Mouse (Mus musculus) heart, adult 18-20 months (tissue): ENCODE measurements around the gene Krtap3-1. TPM values are rescaled to one million over a fixed set of nuclear protein-coding genes. Genes with fewer than 3 reads are reported as not detected.

Experiments
- DNase-seq, 2 experiments: peaks; one replicate each; pipeline ENCODE4 v3.0.0; 2021 to 2022; ENCODE audit warnings: mixed read lengths in 1 of 2
- total RNA-seq, 2 experiments: library from RNA; stranded (reverse); gene quantifications; 2 replicates each; pipeline ENCODE4 v1.2.3; 2021

Gene Krtap3-1
- total RNA-seq, 2 experiments from 2014 or later, result not detected

- no peak for DNase-seq
Measured at GRCm38 (mm10) chr11:99521288-99521860, 45.1 kb downstream of the Krtap3-1 start, which contains the start of gene Krt39. TSS of gene Krt39 (minus strand) at chr11:99521338.

Other genes with a start within 250 kb of the Krtap3-1 start
- gene Krt25, start 243.7 kb downstream of the Krtap3-1 start, total RNA-seq, result not detected
- gene Krt26, start 228.7 kb downstream of the Krtap3-1 start, total RNA-seq, result not detected
- gene Krt27, start 215.5 kb downstream of the Krtap3-1 start, total RNA-seq, result not detected
- gene Krt28, start 191.7 kb downstream of the Krtap3-1 start, total RNA-seq, result not detected
- gene Krt10, start 177.3 kb downstream of the Krtap3-1 start, total RNA-seq, result 1 to 10 TPM; 4.1 to 5.1 TPM
- gene Krt12, start 144.4 kb downstream of the Krtap3-1 start, total RNA-seq, result not detected
- gene Krt20, start 128.5 kb downstream of the Krtap3-1 start, total RNA-seq, result not detected
- gene Krt23, start 73.5 kb downstream of the Krtap3-1 start, total RNA-seq, result under 1 TPM in 1 of 2 experiments, not detected in 1; 0.31 TPM
- gene Krt39, start 45.3 kb downstream of the Krtap3-1 start, total RNA-seq, result not detected
- gene Krt40, start 23.5 kb downstream of the Krtap3-1 start, total RNA-seq, result not detected
- not detected for gene Krtap3-3, start 15.8 kb downstream of the Krtap3-1 start, total RNA-seq
- not detected for gene Krtap3-2, start 9.8 kb downstream of the Krtap3-1 start, total RNA-seq
- not detected for gene Gm11939, start 7.2 kb downstream of the Krtap3-1 start, total RNA-seq
- gene Krtap1-5, start 14.4 kb upstream of the Krtap3-1 start, total RNA-seq, result not detected
- gene Krtap1-4, start 17.0 kb upstream of the Krtap3-1 start, total RNA-seq, result not detected
- gene Krtap1-3, start 24.7 kb upstream of the Krtap3-1 start, total RNA-seq, result not detected
- not detected for gene Krtap9-3, start 31.5 kb upstream of the Krtap3-1 start, total RNA-seq
- not detected for gene Gm11938, start 36.7 kb upstream of the Krtap3-1 start, total RNA-seq
- not detected for gene Gm11937, start 43.6 kb upstream of the Krtap3-1 start, total RNA-seq
- gene Krtap2-4, start 48.2 kb upstream of the Krtap3-1 start, total RNA-seq, result not detected
- not detected for gene Gm11562, start 53.8 kb upstream of the Krtap3-1 start, total RNA-seq
- not detected for gene Krtap4-1, start 61.6 kb upstream of the Krtap3-1 start, total RNA-seq
- gene Krtap4-2, start 68.5 kb upstream of the Krtap3-1 start, total RNA-seq, result not detected
- gene Krtap4-7, start 77.5 kb upstream of the Krtap3-1 start, total RNA-seq, result not detected
- gene Gm11555, start 83.6 kb upstream of the Krtap3-1 start, total RNA-seq, result not detected
- gene Gm11563, start 92.3 kb upstream of the Krtap3-1 start, total RNA-seq, result not detected
- not detected for gene Krtap4-6, start 99.3 kb upstream of the Krtap3-1 start, total RNA-seq
- not detected for gene Gm14190, start 124.1 kb upstream of the Krtap3-1 start, total RNA-seq
- gene Gm14180, start 167.7 kb upstream of the Krtap3-1 start, total RNA-seq, result not detected
- not detected for gene Gm11595, start 206.3 kb upstream of the Krtap3-1 start, total RNA-seq
- gene Krtap4-8, start 214.1 kb upstream of the Krtap3-1 start, total RNA-seq, result not detected
- gene Krtap4-9, start 218.6 kb upstream of the Krtap3-1 start, total RNA-seq, result not detected
- gene Gm11596, start 226.8 kb upstream of the Krtap3-1 start, total RNA-seq, result not detected
- gene Gm11569, start 232.3 kb upstream of the Krtap3-1 start, total RNA-seq, result not detected
- gene Gm11554, start 237.8 kb upstream of the Krtap3-1 start, total RNA-seq, result not detected
- gene Krtap4-13, start 243.3 kb upstream of the Krtap3-1 start, total RNA-seq, result not detected
- gene Gm11564, start 249.0 kb upstream of the Krtap3-1 start, total RNA-seq, result not detected